Mouse (Mus musculus) olfactory bulb, adult 2 months (tissue): ENCODE results near the gene App.

Experiments
- CTCF ChIP-seq: fragments of 200-500 bp; IDR thresholded peaks from 2 replicates; pipeline ENCODE4 v1.5.1; 2012; ENCODE audit warnings: low read depth, mild to moderate bottlenecking, low read length, moderate library complexity; ENCODE audit not compliant: insufficient read depth
- POLR2A ChIP-seq: fragments of 200-500 bp; IDR thresholded peaks from 2 replicates; pipeline ENCODE4 v1.6.1; 2012; ENCODE audit warnings: mild to moderate bottlenecking, low read depth, low read length, moderate library complexity; ENCODE audit not compliant: insufficient read depth

DNA sequence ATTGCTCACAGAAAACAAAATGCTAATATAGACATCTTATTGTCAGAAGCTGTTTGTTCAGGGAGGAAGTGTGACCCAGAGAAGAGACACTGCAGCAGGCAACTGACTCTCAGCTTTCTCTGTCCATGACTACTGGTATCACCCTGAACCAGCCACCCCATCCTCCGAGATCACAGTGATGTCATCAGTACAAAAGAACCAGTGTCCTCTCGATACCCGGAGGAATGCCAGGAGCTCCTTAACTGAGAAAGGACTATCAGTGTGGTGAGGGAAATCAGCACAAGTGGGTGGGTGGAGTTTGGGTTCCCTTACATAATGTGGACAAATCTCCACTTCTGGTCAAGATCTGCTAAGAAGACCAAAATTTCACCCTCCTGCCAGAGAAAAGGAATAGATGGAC lies 150.5 kb downstream of the App start:
- TF ChIP-seq CTCF, result no peak
- TF ChIP-seq POLR2A, result no peak
